Mouse (Mus musculus): ENCODE data around the gene Actn3.
"Not testable (repeated sequence)": the region's sequence is repeated elsewhere in the genome, so short reads cannot be mapped to it uniquely, and the experiment has no call there.

Gene Actn3

DNA sequence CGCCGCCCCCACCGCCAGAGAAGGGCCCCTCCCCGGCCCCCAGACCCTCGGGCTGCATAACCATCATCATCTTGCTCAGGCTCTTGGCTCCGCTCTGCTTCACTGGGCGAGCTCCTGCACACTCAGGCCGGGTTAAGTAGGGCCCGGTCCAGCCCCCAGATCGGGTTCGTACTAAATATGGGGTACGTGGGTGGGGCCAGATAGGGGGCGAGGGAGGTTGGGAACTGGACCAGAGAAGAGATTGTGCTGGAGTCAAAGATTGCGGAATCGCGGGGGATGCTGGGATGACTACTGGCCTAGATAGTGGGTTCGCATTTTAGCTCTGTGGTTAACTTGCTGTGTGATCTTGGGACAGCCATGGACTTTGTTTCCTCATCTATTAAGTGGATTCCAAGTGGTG is at the start of gene Actn3:
Gene Actn3 (minus strand): TSS at position 125 of the 400 bp plus-strand sequence.
- DNase-seq: peak; percentile 53

DNA sequence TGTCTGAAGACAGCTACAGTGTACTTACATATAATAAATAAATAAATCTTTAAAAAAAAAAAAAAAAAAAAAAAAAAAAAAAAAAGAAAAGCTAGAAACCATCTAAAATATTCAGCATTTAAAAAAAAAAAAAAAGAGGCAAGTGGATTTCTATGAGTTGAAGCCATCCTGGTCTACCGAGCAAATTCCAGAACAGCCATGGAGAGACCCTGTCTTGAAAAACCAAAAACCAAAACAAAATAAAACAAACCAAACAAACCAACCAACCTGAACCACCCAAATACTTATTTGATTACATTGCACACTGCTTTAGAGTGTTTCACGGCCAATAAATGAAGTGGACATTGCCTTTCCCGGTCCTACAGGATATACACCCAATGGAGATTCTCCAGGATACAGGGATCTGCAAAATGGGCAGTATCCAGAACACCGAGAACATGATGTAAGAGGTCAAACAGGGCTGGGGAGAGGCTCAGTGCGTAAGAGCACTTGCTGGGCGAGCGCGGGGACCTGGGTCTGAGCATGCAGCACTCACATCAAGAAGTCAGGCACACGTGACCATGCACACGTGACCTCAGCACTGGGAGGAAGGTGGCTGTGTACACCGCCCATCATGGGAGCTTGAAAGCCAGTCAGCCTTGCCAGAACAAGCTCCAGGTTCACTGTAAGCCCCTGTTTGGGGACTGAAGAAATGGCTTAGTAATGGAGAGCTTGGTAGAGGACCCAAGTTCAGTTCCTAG is 47.6 kb upstream of the Actn3 start:
- no peak for DNase-seq

- DNase-seq: no peak
Observed at GRCm38 (mm10) chr19:4919652-4920051, 41.9 kb upstream of the Actn3 start.

DNA sequence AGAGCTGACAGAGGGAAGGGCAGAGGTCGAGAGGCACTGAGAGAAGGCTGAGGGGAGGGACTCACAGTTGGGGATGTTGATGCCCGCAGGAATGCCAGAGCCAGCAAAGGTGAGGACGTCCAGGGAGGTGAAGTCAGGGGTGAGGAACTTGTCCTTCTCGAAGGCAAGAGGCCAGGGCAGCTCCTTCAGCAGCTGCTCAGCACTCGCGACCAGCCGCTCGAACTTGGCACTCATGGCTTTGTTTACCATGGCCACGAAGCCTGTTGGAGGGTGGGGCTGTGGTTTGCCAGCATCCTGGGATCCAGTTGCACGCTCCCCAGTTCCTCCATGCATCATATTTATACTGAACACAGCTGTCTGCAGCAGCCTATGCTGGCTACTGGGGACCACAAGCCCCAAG is 39.1 kb upstream of the Actn3 start:
- no peak for DNase-seq

GRCm38 (mm10) chr19:4915924-4916603 is 38.4 kb upstream of the Actn3 start:
- DNase-seq: no peak

GRCm38 (mm10) chr19:4909376-4909775 is 31.7 kb upstream of the Actn3 start:
- no peak for DNase-seq

GRCm38 (mm10) chr19:4908107-4908506 is 30.4 kb upstream of the Actn3 start:
- peak; percentile 36 for DNase-seq

GRCm38 (mm10) chr19:4905979-4906794 is 28.5 kb upstream of the Actn3 start, which contains the start of gene Bbs1:
Gene Bbs1 (minus strand): TSS chr19:4906628.
- peak; percentile 87 for DNase-seq

- no peak for DNase-seq
Observed at GRCm38 (mm10) chr19:4899888-4900287, 22.2 kb upstream of the Actn3 start.

DNA sequence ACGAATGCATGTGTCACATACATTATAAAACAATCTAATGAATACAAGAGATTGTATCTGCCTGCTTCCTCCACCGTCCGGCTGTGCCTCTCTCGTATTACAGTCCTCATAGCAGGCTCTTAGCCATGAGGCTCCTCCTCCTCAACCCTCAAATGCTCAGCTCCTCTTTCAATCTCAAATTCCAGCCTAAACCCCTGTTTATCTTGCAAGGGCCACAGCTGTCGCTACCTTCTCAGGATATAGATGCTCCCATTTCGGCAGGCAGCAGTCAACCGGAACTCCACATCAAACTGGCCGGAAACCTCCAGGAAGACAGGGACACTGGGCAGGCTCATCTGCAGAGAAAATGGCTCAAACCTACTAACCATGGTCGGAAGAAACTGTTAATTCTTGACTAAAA is 21.3 kb upstream of the Actn3 start:
- no peak for DNase-seq

GRCm38 (mm10) chr19:4896780-4897520 is 19.2 kb upstream of the Actn3 start:
- DNase-seq: no peak

GRCm38 (mm10) chr19:4891798-4892197 is 14.1 kb upstream of the Actn3 start:
- DNase-seq: no peak

- no peak for DNase-seq
Observed at GRCm38 (mm10) chr19:4889791-4890190, 12.1 kb upstream of the Actn3 start.

DNA sequence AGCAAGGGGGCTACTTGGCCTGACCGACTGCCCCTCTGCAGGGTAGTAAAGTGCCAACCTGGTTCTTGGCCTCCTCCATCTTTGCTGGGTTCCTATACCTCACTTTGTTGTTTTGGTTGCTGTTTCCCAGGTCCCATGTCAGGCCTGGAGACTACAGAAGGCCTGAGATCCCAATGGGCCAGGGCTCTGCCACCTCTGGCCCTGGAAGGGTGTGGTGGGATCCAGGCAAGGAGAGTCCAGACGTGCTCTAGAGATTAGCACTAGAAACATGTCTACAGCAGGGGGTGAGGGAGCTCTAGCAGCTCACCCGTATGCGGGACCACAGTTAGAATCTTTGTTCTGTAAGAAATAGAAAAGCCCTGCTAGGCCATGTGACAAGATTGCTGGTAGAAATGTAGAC is 6.3 kb upstream of the Actn3 start:
- no peak for DNase-seq

GRCm38 (mm10) chr19:4879324-4879703 is 1.6 kb upstream of the Actn3 start:
- no peak for DNase-seq

DNA sequence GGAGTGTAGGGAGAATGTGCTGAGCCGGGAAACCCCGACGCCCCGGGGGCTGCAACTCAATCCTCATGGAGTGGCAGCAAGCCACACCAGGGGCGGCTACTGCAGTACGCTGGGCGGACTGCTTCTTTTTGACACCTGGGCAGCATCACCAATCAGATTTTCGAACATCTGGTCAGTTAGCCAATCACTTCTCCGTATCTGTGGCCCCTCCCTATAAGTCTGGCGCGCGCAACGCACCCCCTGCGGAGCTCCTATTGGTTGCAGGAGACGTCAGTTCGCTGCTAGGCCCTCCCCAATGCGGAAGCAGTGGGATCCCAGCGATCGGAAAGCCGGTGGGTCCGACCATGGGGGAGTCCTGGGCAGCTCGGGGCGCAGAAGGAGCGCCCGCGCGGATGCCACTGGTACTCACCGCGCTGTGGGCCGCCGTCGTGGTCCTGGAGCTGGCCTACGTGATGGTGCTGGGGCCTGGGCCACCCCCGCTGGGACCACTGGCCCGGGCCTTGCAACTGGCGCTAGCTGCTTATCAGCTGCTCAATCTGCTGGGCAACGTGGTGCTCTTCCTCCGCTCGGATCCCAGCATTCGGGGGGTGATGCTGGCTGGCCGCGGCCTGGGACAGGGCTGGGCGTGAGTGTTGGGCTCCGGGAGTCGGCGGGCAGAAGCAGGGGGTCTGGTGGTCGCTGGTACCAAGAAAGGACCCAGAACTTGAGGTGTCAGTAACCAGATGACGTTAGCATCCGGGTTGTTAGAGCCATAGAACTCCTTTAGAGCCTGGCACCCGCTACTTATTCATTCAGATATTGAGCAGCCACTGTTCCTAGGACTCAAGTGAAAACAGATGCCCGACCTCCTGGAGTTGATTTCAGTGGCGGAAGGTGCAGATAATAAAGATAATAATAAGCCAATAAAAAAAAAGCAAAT is 955 bp upstream of the Actn3 start, which contains the start of gene Zdhhc24:
Gene Zdhhc24 (plus strand): TSS at position 264 of the 919 bp plus-strand sequence.
- DNase-seq: peak; percentile 96

DNA sequence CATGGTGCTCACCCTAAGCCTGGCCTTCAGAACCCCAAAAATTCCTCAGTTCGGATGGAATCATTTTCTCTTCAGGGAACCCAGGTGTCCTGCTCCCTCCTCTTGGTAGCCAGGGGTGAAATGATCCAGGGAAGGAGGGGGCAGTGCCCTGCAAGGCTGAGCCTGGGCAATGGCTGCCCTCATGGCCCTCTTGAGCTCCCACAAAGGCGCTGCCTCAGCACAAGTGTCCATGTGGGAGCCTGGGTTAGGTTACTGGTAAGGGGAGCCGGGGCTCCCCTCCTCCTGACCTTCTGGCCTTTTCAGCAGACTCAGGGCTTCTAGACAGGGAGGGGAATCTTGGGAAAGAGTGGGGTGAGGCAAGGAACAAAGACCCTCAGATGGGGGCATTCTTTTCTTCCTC is 954 bp downstream of the Actn3 start:
- no peak for DNase-seq

DNA sequence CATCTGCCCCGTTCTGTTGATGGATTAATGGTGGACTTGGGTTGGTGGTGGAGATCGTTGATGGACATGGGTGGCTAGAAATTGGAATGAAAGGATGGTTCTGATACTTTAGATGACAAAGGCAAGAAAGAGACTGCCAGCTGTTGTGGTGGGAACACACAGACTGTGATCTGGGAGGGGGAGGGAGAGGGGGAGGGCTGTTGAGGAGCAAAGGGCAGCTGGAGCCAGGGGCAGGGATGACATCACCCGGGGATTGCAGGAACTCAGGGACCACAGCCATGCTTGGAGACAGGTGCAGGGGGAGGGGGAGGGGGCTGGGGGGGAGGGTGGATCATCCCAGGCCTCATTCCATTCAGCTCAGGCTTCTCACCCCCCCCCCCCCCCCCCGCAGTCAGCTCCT is 1.5 kb downstream of the Actn3 start:
- DNase-seq: no peak

DNA sequence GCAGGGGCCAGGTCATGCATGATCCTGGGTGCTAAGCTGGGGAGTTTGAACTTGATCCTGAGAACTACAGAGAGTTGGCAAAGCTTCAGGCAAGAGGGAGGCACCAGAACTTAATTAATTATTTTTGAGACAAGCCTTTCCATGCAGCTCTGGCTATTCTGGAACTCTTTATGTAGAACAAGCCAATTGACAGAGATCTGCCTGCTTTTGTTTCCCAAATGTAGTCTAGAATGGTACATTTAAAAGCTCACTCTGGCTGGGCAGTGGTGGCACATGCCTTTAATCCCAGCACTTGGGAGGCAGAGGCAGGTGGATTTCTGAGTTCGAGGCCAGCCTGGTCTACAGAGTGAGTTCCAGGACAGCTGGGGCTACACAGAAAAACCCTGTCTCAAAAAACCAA is 3.1 kb downstream of the Actn3 start:
- not testable (repeated sequence) for DNase-seq

GRCm38 (mm10) chr19:4865147-4865546 is 12.6 kb downstream of the Actn3 start:
- DNase-seq: peak; percentile 59

DNA sequence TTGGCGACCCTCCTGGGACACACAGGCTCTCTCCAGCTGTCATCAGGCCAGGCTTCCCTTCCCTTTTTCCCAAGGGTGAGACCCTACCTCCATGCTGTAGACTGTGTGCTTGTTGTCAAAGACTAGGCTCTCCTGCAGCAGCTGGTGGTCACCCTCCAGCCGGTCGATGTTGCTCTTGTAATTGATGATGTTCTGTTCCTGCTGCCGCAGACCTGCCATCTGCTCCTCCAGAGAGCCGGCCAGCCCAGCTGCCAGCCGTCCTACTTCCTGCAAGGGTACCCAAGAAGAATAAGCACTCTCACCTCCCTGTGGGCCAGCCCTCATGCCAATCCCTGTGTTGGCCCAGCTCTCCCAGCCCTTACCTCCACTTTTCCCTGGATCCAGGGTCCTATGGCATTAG is 14.7 kb downstream of the Actn3 start:
- DNase-seq: no peak

DNA sequence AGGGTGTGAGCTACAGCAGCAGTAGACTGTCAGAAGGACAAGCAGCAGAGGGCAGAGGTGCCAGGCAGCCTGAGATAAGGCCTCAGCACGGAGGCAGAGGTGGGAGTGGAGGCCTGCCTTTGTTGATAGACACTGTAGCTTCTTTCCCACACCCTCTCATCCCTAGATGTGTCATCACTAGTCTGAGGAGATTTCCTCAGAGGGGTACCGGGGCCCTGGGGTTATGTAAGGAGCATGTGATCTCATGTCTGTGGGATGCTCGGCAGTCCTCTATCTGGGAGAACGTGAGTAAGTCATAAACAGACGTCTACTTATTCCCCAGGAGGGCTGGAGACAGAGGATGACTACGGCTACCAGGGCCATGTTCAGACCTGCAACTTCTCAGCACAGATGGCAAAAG is 18.6 kb downstream of the Actn3 start:
- DNase-seq: no peak
